Mouse (Mus musculus): ENCODE measurements around the gene Oscar.
"Not testable (repeated sequence)": the region's sequence is repeated elsewhere in the genome, so short reads cannot be mapped to it uniquely, and the experiment has no call there.

DNA sequence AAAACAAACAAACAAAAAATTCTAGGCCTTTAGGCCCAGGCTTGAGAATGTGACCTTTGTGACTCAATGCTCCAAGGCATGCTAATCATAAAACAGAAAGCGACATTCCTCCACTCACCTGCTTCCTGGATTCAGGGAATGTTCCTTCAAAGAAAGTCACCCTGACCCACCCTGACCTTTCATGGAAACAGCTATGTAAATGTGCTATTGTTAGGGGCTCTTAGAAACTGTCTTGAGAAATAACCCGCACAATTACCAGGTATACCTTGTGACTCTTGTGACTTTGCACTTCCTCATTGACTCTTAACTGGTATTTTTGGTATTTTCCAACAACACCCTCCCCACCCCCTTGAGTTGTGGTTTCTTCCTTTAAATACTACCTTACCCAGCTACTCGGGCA, 45.4 kb downstream of the Oscar start:
- TF ChIP-seq CTCF (IDR thresholded peaks at IDR 0.05; ENCODE audit: borderline replicate concordance, insufficient read depth, low read length); POLR2A (IDR thresholded peaks at IDR 0.05; ENCODE audit: low read depth, low read length): not testable (repeated sequence)

All from embryonic fibroblast, embryonic 13.5 days (primary cell).